Mouse (Mus musculus) natural killer cell, adult 2 months (primary cell): ENCODE measurements at regions not wholly inside any gene's neighbourhood (a gene's known extent, or its start where the extent isn't known, plus 50 kb on each side); places are given as distances from the start of the nearest gene placed in this dataset.
A peak's percentile ranks its signal among the peaks of the same experiment; 100 is the strongest.

Experiments used
- DNase-seq, 2 experiments: peaks; one replicate each; pipeline ENCODE4 v3.0.0; 2022; ENCODE audit warnings: low spot score in 2 of 2

GRCm38 (mm10) chr9:89858005-89858404, 51.7 kb upstream of the Rasgrf1 start:
- no peak for DNase-seq

DNA sequence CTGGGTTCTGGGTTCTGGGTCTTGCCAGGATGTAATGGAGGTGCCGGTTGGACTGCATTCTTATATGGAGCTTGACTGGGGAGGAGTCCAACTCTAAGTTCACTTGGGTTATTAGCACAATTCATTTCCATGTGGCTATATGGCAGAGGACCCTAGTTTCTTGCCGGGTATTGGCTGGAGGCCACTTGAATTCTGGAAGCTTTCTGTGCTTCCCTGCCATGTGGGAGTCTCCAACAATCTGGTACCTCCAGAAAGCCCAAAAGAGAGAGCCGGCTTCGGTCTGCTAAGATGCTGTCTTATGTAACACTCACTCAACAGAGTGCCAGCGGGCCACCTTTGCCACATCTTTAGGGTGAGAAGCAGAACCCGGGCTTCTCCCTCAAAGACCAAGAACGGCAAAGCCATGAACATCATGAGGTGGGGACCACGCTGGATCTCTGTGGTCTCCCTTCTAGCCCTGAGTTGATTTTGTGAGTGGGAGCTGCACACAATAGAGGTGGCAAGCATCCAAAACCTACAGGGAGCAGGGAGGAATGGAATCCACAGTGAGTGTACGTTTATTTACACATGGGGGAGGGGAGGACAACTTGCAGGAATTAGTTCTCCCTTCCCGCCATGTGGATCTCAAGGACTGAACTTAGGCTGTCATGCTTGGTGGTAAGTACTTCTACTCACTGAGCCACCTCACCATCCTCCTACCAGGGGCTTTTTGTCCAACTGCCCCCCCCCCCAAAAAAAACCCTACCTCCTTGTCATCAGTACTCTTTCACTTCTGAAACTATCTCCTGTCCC, 59.0 kb upstream of the Rasgrf1 start:
- DNase-seq = no peak

DNA sequence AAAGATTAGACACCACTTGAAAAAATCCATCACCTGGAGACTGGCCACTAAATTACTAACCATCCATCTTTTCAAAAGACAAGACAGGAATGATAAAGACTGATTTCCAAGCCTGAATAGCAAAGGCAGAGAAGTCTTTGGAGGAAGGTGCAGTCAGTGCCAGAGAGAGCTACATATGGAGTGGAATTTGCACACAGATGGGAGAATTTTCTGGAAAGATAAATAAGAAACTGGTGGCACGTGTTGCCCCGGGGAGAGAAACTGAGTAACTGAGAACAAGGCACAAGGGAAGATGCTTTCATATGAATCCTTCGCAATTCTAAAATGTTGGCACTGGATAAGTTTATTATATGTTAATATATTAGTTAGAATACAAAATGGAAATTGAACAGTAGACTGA, 59.8 kb upstream of the Rasgrf1 start:
- DNase-seq = no peak

DNA sequence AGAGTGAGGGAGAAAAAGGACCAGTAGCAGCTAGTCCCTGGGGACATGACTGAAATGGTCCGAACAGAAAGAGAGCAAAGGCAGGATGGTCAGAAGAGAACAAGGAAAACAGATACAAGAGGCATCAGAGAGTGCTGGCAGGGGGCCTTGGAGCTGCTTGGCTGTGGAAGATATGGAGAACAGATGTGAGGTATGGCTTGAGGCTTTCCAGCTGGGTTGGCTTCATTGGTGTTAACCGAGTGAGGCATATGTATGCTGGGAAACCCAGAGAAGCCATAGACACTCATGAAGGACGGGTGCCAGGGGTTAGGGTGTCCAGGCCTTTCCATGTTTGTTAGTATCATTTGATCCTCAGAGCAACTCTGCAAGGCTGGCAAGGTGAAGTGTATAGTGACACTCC, 61.1 kb upstream of the Rasgrf1 start:
- DNase-seq = no peak

DNA sequence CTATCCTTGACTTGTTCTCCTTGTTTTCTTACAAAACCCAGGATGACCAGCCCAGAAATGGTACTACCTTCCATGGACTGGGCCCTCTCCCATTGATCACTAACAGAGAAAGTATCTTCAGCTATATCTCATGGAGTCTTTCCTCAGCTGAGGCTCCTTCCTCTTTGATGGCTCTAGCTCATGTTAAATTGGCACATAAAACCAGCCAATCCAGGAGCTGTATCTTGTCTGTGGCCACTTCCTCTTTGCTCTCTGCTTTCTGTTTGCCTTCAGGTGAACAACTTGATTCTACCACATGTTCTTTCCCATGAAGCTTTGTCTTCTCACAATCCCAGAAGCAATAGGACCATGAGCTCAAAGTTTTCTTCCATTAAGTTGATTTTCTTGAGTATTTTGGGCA, 62.7 kb upstream of the Rasgrf1 start:
- DNase-seq = no peak

GRCm38 (mm10) chr9:89842776-89843089, 67.0 kb upstream of the Rasgrf1 start:
- DNase-seq = no peak

DNA sequence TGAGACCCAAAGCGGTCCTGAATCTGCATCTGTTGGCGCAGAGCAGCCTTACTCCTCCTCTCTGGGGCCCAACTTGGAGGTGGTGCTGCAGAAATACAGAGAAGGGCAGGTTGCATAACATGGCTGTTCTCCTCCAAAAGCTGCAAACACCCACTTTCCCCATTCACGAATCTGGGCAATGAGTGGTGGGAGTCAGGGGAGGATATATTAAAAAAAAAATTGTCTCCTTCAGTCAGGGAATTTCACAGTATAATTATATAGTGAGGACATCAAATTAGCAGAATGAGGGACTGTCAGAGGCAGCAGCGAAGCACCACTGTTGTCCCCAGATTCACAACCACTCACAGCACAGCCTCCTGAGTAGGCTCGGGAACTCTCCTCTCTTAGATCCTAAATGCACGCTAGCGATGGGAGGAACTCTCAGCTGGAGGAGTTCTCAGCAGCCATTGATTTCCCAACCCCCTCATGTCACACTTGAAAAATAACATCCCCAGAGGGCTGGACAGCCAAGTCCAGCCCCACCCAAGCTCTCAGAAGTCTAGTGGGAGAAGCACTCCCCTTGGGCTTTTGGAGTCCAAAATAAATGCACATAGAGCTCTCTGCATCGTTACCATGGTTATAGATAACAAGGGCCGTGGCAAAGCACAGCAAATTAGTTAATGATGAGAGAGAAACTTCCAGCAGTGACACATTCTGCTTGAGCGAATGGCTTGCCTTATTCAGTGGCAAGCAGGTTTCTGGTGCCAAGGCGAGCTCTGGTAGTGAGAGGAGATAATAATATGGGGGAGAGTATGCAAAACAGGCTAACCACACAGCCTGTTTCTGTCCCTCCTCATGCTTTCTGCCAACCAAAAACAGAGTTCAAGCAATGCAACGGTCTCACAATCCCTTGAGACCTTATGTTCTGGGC, 67.6 kb upstream of the Rasgrf1 start:
- peak in 1 of 2 experiments; percentile 60 for DNase-seq

DNA sequence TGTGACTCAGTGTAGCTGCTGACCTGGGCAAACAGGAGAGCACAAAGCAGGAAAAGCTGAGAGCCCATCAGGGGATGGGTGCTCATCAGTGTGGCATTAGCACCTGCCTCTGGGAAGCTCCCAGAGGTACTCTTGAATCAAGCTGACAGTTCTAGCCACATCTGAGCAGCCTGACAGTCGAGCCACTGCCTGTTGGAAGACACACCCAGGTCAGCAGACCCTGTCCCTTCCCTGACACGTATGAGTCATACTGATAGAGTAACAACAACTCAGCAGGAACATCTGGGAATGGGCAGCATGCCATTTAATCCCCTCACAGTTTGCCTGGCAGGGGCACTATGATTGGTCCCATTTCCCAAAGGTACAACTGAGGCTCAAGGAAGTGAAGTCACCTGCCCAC, 68.3 kb upstream of the Rasgrf1 start:
- DNase-seq = no peak

DNA sequence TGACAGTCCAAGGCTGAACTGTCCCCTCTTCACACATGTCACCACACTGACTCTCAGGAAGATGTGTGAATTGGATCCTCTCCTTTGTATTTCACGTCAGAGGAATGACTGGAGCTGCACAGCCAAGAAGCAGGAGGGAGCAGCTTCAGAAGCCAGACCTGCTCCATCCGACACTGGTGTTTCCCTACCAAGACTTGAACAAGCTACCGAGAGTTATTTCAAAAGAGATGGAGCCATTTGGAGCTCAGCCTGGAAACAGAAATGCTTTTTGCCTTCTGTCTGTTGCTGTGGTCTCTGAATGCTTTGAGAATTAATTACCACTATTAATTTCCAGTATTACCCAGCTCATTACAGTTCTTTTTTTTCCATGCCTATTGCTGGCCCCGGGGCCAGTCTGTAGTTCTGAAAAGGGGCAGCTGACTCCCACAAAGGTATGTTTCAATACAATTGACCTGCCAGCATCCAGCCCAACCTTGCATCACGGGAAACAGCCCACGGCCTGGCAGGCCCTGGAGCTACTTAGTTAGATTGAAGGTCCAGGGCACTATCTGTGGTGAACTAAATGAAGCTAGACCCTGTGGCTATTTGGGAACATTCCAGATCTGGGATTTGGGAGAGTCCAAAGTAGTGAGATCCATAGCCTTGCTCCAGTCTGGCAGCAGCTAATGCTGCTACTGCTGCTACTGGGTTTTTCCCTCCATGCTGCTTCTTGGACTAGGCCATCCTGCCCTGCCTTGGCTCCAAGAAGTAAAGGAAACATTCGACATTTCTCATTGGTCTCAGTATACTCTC, 73.1 kb upstream of the Rasgrf1 start:
- DNase-seq = no peak

GRCm38 (mm10) chr9:89833596-89833995, 76.1 kb upstream of the Rasgrf1 start:
- no peak for DNase-seq

DNA sequence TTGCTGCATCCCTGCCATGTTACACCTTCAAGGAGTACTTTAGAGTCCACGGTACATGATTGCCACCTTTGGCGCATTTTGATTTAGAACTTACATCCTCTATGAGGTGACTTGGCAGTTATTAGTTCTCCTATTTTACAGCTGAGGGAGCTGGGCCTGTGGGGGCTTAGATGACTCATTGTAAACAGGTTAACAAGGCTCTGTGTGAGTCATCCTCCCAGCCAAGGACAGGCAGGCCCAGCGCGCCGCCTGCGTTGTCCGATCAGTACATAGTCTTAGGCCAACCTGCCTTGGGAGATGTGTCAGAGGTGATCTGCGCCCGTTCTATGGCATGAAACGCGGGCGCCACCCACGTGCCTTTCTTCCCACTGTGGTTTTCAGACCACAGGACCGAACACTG, 77.9 kb upstream of the Rasgrf1 start:
- DNase-seq = peak; percentile 31 to 63

DNA sequence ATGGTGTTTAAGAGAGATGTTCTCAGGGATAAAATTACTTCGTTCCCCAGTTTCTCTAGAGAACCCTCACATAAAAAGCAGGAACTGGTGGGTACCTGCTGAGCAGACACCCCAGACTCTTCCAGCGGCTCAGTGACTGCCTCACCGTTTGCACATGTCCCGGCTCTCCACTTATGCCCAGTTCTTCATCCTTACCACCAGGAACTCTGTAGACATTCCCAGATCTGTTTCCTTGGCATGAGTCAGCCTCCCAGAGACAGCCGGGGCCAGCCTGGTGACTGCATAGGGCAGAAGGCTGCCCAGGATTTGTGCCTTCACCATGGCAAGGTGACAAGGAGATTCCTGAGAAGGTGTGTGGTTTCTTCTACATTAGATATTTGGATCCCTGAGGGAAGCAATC, 81.6 kb upstream of the Rasgrf1 start:
- no peak for DNase-seq

DNA sequence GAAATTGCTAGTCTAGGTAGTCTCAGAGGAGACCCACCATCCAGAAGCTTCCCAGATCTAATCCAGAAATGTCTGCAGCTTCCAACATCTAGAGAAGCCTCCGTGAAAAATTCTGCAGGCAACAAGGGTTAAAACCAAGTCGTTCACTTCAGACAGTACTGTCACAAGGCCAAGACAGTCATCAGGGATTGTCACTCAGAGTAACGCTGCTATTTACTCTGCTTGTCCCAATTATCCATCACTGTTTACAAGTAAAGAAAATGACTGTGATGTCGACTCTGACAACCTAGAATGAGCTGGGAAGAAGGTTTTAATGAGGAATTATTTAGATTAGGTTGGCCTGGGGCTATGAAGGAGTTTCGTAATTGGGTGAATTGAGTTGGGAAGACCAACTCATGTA, 82.1 kb upstream of the Rasgrf1 start:
- no peak for DNase-seq

GRCm38 (mm10) chr9:89826712-89827548, 82.8 kb upstream of the Rasgrf1 start:
- peak; percentile 80 to 91 for DNase-seq

- DNase-seq = no peak
Measured at GRCm38 (mm10) chr9:89821853-89822243, 83.6 kb upstream of the Ankrd34c start.

DNA sequence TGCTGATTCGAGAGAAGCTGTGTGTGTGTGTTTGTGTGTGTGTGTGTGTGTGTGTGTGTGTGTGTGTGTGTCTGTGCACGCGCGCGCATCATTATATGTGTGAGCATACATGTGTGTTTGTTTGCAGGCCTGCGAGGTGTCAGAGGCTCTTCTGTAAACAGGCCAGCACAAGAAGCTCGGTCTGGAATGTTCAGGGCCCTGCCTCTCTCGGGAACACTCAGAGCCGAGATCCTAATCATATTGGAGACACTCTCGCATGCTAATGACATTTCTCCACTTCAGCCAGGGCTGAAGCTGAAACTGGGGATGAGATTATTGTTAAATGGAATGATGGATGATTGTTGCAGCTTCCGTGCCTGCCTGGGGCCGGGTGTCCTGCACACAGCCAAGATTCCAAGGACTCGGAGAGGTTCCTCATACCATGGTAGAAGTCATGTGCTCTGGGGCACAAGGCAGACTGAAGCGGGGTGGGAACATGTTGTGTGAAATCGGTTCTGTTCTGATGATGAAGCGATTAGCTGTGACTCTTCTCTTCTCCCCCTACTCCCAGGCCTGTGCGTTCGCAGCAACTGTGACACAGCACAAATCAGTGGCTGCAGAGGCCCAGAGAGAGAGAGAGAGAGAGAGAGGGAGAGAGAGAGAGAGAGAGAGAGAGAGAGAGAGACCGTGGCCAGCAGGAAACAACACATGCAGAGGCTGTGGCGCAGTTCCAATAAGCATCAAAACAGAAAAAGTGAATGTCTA, 83.0 kb upstream of the Ankrd34c start:
- no peak for DNase-seq

DNA sequence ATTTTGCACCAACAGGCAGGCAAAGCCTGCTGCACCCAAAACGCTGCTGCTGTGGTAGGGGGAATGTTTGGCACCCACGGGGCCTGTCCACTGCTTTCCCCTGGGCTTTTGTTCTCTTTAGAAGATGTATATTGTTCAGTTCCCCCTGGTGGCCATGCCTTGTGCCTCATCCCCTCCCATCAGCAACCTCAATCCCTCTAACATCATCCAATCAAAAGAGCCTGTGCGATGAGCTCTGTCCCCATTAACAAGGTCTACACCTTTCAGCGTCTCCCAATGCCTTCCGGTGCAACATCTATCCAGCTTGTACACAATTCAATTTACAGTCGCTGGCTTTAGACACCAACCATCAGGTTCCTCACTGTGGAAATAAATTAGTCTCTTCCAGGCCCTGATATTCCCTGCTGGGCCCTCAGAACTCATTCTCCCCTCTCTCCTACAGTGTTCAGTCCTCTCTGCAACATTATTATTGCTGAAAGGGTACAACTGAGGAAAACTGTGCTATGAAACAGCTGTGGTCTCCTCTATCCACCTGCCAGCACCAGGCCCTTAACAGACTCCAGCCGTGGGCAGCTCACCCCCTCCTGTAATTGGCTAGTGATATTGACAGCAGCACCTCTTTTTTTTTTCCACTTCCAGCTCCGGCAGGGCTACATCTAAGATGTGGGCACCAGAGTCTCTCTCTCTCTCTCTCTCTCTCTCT, 75.5 kb upstream of the Ankrd34c start:
- DNase-seq = no peak

DNA sequence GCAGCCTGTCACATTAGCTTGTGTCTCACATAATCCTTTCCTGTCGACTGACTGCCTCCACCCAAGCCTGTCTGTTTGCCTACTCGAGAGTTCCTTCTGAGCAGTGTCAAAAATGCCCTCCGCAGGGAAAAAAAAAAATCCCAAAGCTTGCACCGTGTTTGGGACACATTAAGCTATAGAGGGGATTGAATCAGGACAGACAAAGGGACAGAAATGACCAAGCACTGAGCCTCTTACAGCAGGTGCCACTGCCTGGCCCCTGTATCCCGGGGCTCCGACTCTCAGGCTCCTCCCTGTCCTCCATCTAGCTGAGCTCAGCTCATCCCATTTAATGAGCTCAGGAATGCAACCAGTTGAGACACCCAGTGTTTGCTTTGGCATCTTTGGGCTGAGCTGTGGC, 69.1 kb upstream of the Ankrd34c start:
- no peak for DNase-seq

DNA sequence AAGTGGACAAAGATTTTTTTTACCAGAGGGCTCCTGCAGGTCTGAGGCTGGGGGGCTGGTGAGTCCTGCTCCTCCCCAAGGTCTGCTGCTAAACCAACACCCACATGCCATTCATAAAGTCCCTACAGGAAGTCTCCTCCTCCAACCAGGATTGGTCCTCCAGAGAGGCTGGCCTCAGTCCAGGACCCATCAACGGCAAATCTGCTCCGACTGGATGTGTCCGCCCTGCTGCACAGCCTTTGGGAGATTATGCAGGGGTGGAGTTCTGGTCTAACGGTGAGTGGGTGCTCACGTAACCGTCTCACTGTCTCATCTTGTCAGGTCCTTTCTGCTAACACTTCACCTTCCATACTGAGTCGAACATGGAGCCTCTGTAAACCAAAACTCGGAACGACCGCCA, 64.4 kb upstream of the Ankrd34c start:
- DNase-seq = no peak

DNA sequence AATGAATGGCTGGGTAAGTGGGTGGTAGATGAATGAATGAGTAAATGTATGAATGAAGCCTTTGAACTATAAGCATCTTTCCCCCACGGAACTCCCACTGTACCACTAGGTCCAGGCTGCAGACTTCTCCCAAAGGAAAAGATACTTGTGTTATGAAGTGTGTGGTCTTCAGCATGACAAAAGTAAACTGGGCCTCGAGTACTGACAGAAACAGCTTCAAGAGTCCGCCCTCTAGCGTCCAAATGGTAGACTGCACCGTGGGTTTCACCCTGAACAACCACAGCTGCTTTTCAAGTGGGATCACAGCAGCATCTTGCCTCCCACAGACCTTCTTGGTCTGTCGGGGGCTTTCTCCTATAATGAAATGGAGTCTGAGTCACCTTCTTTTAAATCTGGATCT, 54.7 kb upstream of the Ankrd34c start:
- DNase-seq = peak; percentile 19 to 48
